Mouse (Mus musculus): ENCODE data around the gene Cops7b. TPM values are rescaled to one million over a fixed set of nuclear protein-coding genes. Genes with fewer than 3 reads are reported as not detected.

The Cops7b gene
- total RNA-seq, 2 experiments from 2014 or later: 19.5 to 21.1 TPM

GRCm38 (mm10) chr1:86652675-86653074 lies 70.0 kb downstream of the Cops7b start:
- no peak for DNase-seq (ENCODE audit: low spot score in 2 of 2)

- DNase-seq (ENCODE audit: low spot score in 2 of 2): no peak
Observed at GRCm38 (mm10) chr1:86657071-86657470, 74.4 kb downstream of the Cops7b start.

Small RNA genes lying within 50 kb of the gene (microRNA-seq; reads per million reads assigned to microRNA genes)
- 0 reads per million in 2 experiments for gene Gm22955

Other genes with a start within 250 kb of the Cops7b start
- 100 to 1,000 TPM; 139 to 140 TPM for gene Ncl, start 223.5 kb upstream of the Cops7b start, total RNA-seq (2021)
- not detected for gene Nmur1, start 156.7 kb upstream of the Cops7b start, total RNA-seq (2021)
- gene Tex44, start 156.6 kb upstream of the Cops7b start, total RNA-seq (2021): not detected
- gene Ptma, start 56.2 kb upstream of the Cops7b start, total RNA-seq (2021): 100 to 1,000 TPM; 470 to 490 TPM
- 10 to 100 TPM; 47.3 to 48.9 TPM for gene Pde6d, start 275 bp upstream of the Cops7b start, total RNA-seq (2021)
- 1 to 10 TPM; 7.7 to 9.9 TPM for gene Nppc, start 87.7 kb downstream of the Cops7b start, total RNA-seq (2021)
- gene Dis3l2, start 120.9 kb downstream of the Cops7b start, total RNA-seq (2021): 10 to 100 TPM; 24.3 to 25.9 TPM

All from layer of hippocampus, adult 18-20 months (tissue).